Mouse (Mus musculus) adrenal gland (tissue): ENCODE results near the gene Pde1c.

Experiments used
- intact Hi-C: fragments of 180-260 bp; cut with DNase I; formaldehyde crosslinking; loops from one replicate; pipeline ENCODE4 v1.15.1; 2025

Gene Pde1c

DNA sequence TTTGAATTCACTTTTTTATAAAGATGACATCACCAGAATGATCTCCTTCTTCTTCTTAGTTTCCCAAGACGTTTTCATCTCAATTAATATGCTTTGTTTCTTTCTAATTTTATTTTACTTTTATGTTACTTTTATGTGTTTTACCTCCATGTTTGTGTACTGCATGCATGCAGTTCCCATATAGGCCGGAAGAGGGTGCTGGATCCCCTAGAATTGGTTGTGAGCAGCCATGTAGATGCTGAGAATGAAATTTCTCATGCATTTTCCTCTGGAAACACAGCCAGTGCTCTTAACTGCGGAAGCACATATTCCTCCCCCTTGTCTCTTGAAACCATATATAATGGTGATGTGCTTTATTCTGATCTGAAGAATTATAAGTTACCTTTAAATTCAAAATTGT is 110.8 kb downstream of the Pde1c start:
- intact Hi-C loops = no loop called here

DNA sequence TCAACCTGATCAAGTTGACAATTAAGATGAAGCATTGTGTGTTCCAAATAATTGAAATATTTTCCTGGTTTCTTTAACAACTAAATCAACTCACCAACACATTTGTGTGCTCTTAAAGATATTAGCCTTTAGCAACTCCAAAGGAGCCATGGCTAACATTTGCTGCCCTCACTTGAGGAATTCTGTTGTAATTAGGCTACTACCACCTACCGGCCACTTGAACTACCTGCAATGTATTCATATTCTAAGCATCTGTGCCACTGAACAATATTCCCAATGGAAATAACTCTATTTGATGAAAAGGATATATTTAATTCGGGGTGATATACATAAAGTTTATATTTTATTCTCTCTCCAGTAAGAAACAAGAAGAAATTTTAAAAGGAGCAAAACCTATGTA is 121.0 kb downstream of the Pde1c start:
- intact Hi-C loops = loop anchor here (10.0 kb wide), 1 partner anchor 383 kb away; no protein-coding TSS in a partner anchor

DNA sequence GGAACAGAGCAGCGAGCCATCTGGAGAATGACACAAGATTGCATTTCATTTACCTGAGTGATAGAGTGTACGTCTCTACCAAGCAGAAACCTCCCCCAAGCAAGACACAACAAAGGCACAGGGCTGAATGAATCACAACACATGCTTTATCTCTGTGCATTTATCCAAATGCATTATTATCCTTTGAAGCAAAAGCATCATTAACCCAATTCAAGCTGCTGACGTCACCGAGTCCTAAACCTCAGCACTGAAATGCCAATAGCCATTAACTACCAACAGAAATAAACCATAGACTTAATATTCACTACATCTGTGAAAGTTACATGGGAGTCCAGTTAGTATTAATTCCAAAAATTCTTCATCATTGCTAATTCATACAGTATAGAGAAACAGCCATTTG is 127.4 kb downstream of the Pde1c start:
- intact Hi-C loops = loop anchor here (10.0 kb wide), 1 partner anchor 377 kb away; no protein-coding TSS in a partner anchor

DNA sequence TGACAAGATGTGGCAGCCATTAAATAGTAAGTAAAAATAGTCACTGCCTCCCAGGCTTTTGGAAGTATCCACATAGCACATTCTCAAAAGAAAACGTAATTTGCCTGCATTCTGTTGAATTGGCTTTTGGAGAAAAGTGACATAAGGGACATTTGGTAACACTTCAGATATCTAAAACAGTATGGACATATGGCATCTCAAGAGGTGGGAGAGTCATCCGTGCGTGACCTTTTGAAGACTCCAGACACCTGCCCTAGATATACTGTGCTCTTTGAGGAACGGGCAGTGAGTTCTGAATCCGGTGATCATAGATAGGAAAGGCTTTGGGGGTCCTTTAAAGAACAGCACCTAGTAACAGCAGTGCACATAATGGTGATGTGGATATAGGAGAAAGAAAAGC is 143.1 kb downstream of the Pde1c start:
- intact Hi-C loops = no loop called here

DNA sequence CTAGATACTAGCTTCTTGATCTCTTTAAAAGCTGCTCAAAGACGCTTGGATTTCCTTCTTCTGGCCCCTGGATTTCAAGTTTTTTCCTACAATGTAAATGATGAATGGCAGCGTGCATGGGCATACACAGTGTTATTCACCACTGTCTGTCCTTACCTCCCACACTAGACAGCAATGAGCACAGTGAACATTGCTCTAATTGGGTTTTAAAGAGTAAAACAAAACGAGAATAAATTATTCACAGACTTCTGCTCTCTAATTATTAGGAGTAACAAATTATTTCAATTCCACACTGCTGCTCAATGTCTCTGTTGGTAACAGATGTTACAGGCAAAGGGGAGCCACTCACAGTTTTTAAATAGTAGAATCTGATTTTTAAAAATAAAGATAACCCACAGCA is 146.0 kb downstream of the Pde1c start:
- intact Hi-C loops = no loop called here

DNA sequence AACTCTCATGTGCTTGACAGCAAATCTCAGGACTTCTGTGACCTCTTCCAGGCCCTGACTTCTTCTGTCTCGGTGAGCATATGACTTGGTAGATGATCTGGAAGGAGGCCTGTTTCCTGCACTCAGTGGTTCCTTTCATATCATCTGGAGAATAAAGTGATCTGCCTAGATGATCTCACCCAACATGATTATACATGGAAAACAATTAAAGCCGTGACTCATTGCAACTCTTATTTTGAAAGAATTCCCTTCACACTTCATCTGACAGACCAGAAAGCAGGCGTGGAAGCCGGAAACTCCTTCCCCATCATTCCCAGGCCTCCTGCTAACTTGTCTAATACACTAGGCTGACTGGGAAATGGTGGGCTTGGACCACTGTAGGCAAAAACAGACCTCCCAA is 152.7 kb downstream of the Pde1c start:
- intact Hi-C loops = no loop called here

DNA sequence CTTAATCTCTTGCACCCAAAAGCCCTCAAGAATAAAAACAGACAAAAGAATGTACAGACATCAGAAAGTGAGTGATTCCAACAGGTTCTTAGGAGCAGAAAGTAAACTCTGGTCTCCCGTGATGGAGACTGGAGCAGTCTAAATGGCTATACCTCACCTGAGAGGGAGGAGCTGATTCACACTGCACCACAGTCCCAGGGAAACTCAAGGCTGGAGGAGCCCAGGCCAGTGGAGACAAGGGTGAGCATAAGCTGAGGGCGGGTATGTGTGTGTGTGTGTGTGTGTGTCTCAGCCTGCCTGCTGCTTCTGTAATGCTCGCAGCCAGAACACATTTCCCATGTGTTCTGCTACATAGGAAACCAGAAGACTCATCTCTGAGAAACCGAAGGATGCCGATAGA is 179.7 kb downstream of the Pde1c start:
- intact Hi-C loops = no loop called here

DNA sequence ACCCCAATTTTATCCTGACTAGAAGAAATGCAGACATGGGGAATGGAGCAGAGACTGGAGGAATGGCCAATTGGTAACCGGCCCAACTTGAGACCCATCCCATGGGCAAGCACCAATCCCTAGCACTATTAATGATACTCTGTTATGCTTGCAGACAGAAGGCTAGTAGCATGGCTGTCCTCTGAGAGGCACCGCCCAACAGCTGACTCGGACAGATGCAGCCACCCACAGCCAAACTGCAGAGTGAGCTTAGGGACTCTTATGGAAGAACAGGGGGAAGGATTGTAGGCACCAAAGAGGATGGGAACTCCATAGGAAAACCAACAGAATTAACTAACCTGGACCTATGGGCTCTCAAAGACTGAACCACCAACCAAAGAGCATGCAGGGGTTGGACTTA is 192.5 kb downstream of the Pde1c start:
- intact Hi-C loops = no loop called here

DNA sequence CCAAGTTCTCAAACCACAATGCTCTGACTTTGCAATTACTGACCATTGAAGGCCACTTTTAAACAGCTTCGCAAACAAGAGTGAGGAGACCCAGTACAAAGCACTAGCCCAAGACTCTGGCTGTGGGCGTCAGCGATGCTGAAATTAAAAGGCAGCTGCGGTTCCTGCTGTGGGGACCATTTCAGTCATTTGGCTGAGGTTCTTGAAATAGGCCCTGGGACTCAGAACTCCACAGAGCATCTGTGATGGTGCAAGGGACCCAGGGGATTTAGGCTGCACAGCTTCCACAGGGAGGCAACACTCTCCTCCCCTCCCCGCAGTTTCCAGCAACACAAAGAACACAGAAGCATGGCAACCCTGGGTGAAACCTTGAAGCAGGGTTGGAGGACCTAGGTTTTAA is 194.7 kb downstream of the Pde1c start:
- intact Hi-C loops = no loop called here

DNA sequence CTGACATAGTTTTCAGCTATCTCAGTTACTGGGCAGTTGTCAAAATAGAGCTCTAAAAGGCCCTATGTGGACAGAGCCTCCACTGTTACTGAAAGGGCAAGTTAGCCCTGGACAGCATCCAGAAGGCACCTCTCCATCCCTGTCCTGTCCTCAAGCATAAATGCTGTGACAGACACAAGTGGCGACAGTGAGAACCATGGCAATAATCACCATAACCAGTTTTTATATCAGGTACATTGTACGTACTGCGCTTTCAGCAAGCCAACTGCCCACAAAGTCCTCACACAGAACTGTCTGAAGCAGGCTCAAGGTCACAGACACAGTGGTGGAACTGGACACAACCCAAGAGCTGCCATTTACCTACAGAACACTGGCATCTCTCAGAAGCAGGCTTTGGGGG is 195.2 kb downstream of the Pde1c start:
- intact Hi-C loops = no loop called here

DNA sequence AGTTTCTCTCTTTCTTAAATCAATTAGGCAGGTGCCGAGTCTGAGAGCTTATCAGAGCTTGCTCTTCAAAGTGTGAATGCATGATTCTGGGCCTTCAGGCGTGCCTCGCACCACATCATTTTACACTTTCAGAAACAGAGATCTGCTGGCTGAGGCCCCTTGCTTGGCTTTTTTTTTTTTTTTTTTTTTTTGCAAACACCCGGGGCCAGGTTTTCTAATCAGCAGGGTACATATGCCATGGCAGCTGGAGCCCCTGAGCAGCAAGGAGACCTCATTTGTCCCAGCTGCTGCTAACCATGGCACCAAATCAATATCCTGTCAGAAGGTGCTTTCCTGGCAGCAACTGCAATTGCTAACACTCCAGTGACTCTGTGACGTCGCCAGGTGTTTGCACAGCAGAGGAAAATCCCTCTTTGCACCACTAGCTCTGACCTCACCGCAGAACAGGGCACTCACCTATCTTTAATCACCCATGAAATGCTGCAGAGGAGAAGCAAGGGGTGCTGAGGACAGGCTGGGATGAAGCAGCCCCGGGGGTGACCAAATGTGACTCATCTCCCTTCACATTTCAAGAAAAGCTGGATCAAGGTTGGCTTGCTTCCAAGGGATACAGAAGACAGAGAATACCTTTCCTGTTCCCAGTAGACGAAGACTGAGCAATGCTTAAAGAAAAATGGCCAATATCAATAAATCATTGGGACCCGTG is 195.7 kb downstream of the Pde1c start:
- intact Hi-C loops = no loop called here

DNA sequence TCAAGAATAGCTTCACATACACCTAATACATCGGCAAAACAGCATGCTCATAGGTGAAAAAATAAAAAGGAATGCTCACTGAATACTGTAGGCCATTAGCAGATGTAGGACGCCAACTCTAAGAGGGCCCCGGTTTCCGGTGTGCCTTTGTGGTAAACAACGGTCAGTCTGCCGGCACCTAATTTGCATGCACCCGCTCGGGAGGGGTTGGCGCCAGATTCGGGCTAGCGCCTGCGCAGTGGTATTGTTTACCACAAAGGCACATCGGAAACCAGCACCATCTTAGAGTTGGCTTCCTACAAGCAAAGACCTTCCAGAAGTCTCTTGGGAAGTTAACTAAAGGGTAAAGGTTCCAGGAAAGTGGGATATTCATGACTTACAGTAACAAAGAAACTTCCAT is 199.4 kb downstream of the Pde1c start:
- intact Hi-C loops = no loop called here

DNA sequence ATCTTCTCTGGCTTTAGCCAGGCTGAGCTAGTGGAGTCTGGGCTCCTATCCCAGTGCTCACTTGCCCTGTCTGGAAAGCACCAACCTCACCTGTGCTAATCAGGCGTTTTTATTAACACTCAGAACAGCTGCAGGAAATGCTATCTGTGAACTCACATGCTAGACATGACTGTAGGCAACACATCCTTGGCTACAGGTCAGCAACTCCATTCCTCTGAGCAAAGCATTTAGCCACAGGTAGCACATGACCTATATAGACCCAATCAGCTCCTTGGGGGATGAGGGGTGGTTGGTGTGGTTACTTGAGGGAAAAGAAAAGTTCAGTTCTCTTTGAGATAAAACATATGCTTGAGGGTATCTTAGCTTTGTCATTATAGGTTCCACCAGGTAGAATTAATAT is 200.8 kb downstream of the Pde1c start:
- intact Hi-C loops = no loop called here

DNA sequence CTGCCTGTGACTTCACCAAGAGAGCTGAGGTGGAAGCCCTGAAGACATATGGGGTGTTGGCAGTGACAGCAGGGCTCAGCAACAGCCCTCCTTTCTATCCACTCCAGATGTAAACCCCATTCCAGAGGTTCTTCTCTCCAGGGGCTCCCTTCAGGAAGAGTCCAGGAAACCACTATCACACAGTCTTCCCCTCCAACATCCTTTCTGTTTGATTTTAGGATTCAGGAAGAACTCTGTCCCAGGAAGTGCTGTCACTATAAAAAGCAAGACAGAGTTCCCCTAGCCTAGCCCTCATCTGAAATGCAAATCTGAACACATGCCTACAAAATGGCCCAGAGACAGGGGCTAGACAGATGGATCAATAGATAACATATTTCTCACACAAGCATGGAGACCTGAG is 201.6 kb downstream of the Pde1c start:
- intact Hi-C loops = no loop called here

DNA sequence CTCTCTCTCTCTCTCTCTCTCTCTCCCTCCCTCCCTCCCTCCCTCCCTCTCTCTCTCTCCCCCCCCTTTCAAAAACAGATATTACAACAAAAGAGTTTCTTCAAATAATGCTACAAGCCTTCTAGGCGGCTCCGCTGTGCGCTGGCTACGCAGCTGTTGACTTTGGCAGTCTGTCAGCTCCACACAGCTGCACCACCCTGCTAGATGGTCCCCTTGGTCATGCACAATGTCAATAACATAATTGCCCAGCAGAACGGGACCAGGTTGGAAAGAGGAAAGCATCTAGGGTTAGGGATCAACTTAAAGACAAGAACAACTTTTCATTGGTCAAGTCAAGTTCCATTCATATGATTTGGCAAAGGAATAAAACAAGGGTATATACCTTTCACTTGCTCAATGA is 206.3 kb downstream of the Pde1c start:
- intact Hi-C loops = no loop called here

DNA sequence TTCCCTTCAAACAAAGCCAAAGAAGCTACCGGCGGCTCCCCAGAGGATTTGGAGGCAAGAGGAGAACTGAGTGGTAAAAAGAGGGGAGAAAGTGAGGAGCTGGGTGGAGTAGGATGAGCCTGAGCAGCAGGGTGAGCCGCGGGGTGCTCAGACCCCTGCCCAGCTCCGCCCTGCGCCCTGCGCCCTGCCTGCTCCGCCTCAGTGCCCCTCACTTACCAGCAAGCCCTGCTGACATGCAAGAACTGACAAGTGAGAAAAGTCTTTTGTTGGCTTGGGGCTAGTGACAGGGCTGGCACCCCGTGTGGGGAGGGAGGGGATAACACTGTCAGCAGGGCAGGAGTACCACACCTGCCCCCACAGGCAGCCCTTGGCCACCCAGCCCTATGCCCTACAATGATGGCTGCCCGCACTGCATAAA is 206.8 kb downstream of the Pde1c start:
- intact Hi-C loops = no loop called here

DNA sequence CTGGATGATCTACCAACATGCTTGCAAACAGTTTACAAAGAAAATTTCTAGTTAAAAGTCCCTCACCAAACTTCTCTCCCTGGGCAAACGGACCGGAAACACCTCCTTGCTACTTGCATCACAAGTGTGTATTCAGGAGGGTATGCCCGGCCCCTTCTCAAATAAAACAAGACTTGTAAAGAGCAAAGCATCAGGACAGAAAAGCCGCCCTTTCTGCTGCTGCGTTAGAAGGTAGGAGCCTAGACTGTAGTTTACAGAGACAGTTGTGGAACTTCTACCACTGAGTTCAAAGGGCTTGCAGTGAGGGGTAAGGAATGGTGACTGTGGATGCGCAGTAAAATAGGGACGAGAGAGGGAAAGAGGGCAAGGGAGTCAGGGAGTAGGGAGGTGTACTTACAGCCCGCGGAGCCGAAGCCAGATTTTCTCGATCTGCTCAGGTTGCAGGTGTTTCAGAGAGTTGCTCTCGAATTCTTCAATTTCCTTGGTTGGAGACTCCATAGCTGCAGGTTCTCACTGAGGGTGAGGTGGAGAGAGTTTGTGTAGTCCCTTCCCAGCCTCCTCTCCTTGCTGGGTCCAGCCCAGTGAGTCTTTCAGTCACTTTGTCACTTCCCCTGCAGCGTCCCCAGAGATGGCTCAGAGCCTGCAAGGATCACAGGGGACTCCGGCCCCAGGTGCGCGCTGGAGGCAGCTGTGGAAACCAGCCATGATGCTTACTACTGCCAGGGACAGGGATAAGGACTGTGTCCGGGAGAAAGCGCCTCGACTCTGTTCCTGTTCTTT is 207.4 kb downstream of the Pde1c start:
- intact Hi-C loops = no loop called here

DNA sequence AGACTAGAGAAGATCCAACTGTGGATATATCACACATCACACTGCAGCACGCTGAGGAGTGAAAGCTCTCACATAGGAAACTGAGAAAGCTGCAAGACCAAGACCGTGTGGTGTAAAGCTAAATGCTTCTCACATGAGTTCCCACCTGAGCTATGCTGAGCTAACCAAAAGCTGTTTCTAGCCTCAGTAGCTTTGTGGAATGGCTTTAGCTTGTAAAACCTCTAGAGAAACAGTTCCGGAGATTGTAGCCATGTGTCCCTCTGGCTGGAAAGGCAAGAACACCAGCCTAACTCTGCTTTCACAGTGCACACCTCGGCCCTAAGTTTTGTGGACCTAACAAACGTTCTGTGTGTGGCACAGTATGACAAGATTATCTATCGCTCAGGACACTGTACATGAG is 208.8 kb downstream of the Pde1c start:
- intact Hi-C loops = no loop called here

DNA sequence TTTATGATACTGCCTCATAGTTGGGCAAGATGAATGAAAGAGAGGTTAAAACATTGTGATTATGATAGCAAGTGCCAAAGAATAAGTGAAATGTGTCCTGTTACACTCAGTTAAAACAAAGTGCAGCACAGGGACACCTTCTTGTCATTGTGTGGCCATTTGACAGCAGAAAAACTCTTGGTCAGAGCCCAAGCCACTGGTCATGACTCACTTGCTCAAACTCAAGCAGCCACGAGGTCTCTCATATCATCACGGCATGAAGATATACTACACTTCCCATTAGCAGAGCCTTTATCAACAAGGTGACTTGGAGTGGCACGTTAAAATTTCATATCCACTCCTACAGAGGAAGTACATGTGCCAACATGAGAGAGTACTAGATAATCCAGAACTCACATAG is 209.8 kb downstream of the Pde1c start:
- intact Hi-C loops = no loop called here

DNA sequence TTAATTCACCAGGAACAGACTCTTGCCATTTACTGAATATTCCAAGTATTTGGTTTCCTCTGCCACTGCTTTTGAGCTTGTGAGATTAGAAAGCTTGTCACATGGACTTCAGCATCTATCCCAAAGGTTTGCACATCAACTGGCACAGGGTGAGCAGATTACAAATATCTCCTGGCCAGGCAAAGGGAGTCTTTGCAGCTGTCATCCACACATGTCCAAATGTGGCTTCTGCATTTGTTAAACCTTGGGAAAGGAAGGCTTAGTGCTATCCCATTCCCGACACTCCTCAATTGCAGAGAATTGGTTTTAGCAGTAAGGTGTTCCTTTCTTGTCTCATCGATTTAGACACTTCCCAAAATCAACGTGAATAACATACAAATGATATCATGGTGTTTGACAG is 221.7 kb downstream of the Pde1c start:
- intact Hi-C loops = no loop called here

DNA sequence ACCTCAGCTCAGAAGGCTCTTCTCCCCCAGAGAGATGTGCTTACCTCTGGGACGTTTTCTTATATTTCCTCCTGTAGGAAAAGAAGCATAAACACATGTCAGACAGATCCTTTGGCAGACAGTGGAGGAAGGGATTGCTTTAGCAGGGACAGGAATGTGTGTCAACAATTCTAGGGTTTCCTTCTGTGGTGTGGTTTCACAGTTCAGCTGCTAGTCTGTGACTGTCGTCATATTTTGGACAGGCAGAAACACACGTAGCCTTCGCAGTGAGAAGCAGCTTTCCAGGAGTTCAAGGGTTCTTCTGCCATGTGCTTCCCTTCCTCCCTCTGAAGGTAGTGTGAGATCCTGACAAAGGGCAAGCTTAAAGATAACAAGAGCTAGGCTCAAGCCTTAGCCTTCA is 223.8 kb downstream of the Pde1c start:
- intact Hi-C loops = no loop called here

DNA sequence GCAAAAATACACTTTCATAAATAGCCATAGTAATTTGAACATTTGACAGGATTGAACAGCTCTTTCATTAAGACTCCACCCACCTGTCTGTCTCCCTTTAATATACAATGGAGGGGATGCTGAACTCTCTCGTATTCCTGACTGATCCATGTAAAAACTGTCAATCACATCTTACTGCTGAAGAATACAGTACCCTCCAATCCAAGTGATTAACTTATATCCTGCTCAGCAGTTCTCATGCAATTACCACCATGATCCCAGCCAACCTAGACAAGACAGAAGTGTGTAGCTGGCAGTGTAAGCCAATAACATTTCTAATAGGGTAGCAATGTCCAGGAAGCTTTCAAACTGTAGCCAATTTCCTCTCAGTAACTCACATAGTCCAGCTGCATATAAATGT is 226.9 kb downstream of the Pde1c start:
- intact Hi-C loops = no loop called here

DNA sequence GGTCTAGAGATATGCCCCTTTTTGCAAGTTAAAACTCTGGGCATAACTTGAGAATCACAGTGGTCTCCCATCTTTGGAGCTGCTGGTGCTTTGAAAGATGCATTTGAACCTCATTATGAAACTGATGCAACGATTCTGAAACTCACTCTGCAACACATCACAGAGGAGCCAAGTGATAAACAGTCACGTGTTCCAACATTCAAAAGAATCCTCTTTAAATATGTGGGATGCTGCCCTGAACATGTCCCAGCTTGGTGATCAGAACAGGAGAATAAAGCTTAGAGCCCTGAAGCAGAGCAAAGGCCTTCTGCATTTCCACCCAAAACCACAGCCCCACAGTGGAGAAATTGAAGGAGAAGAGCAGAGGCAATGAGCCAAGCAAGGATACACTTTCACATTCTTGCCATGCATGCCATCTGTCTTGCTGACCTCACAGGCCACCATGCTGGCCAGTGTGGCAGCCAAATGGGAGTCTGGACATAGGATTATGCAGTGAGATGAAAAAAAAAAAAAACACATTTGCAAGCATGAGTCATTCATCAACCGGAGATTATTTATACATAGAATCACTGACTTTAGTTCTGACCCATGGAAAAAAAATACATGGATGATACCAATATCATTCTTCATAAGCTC is 233.0 kb downstream of the Pde1c start:
- intact Hi-C loops = no loop called here
